In genomic region chr12:81000924-81001323, GRCm38 (mm10) we compare ENCODE assay signal across 14 mouse cellular contexts. TPM values are rescaled to one million over a fixed set of nuclear protein-coding genes. Genes with fewer than 3 reads are reported as not detected.
"Had no signal": no experiment of that assay in that cellular context is flagged by ENCODE, and none has a peak within 500 bp of the region (broad histone marks: within the 10 kb centered on the region; RNA-seq: fewer than 3 reads in every experiment).

No protein-coding gene starts in this region.

- ATAC-seq: liver, embryonic 12.5 days had no signal

- DNase-seq: kidney, adult 2 months; kidney, postnatal 14 days; lung, embryonic 14.5 days; lung, postnatal 10 days; right cerebral cortex, adult 18-20 months; right cerebral cortex, postnatal 25 days; thymus, adult 2 months; thymus, postnatal 4 days had no signal

RNA-seq across cellular contexts. Expression of gene Slc10a1, which starts 32.4 kb away (rescaled TPM):
- total RNA-seq: layer of hippocampus, postnatal 25 days; left cerebral cortex, adult 2 months; left cerebral cortex, postnatal 14 days; megakaryocyte-erythroid progenitor cell, adult 5-6 weeks; midbrain, postnatal 0 days had no signal
